Mouse (Mus musculus): ENCODE measurements around the gene Aldh18a1. TPM values are rescaled to one million over a fixed set of nuclear protein-coding genes. Genes with fewer than 3 reads are reported as not detected.
A peak's percentile ranks its signal among the peaks of the same experiment; 100 is the strongest.

Gene Aldh18a1
- total and polyA plus RNA-seq, 3 experiments: 35.3 to 214 (median 89.7) TPM

GRCm38 (mm10) chr19:40611830-40612506, 23.7 kb upstream of the Aldh18a1 start, which contains the start of the genes Tctn3 and Entpd1:
TSS of gene Tctn3 (minus strand) at chr19:40612233.
TSS of gene Entpd1 (plus strand) at chr19:40612366.
- Histone ChIP-seq H3K79me2 (ENCODE audit: control insufficient read depth, insufficient read depth, low read length, poor library complexity) (peaks cover 1% of the 10 kb centered on the region; the same call in 1 of the 2 replicates), H3K4me3 (ENCODE audit: control insufficient read depth in 1 of 2, insufficient read depth in 1 of 2, low read depth in 2 of 2, low read length in 2 of 2) (peak within 1 kb of the TSS; percentile 66 to 94), H3K4me1 (ENCODE audit: control insufficient read depth in 1 of 2, insufficient read depth in 2 of 2, low read length in 2 of 2) (0 out of 4 replicates have a peak, but pooled peaks cover 0 to 3% of the 10 kb centered on the region in 2 experiments), H3K27ac (ENCODE audit: control insufficient read depth, low read depth, low read length) (no peak within 1 kb of the TSS), H3K36me3 (ENCODE audit: control insufficient read depth in 1 of 2, insufficient read depth in 2 of 2, low read length in 2 of 2) (peaks cover 0 to 3% of the 10 kb centered on the region in 2 experiments; a peak in 1 of 4 replicates), H3K9ac (ENCODE audit: control insufficient read depth, low read depth, low read length, poor library complexity, severe bottlenecking) (peak within 1 kb of the TSS; percentile 77), H3K9me3 (replicated peaks; ENCODE audit: insufficient read depth, low read length) (no peaks in the 10 kb centered on the region), H3K27me3 (ENCODE audit: control insufficient read depth in 1 of 2, insufficient read depth in 2 of 2, low read length in 2 of 2) (peaks cover 2 to 13% of the 10 kb centered on the region in 2 experiments)
- TF ChIP-seq CHD2 (IDR thresholded peaks at IDR 0.05; ENCODE audit: low read length): no peak
- TF ChIP-seq MYB (IDR thresholded peaks at IDR 0.05; ENCODE audit: low read depth, low read length): no peak
- no peak for TF ChIP-seq CHD1 (IDR thresholded peaks at IDR 0.05; ENCODE audit: low read depth, low read length)
- peak; percentile 8; the same call in 1 of the 2 replicates for TF ChIP-seq ETS1 (IDR thresholded peaks at IDR 0.05; ENCODE audit: low read depth, low read length)
- TF ChIP-seq ZKSCAN1 (IDR thresholded peaks at IDR 0.05; ENCODE audit: low read depth, low read length): no peak
- TF ChIP-seq HCFC1 (IDR thresholded peaks at IDR 0.05; ENCODE audit: low read depth, low read length): peak; percentile 84
- TF ChIP-seq USF1 (IDR thresholded peaks at IDR 0.05; ENCODE audit: low read depth, low read length): peak; percentile 35; the same call in 1 of the 2 replicates
- TF ChIP-seq MXI1 (IDR thresholded peaks at IDR 0.05; ENCODE audit: low read depth, low read length): peak; percentile 95
- TF ChIP-seq MYC (IDR thresholded peaks at IDR 0.05; ENCODE audit: low read depth, low read length): 0 out of 2 replicates have a peak, but pooled peaks have one; percentile 19
- no peak for TF ChIP-seq UBTF (IDR thresholded peaks at IDR 0.05; ENCODE audit: borderline replicate concordance, insufficient read depth, low read depth, low read length)
- no peak for TF ChIP-seq ZNF384 (IDR thresholded peaks at IDR 0.05; ENCODE audit: low read depth, low read length)
- peak; percentile 74 to 96 (median 94); a peak in 5 of 6 replicates for TF ChIP-seq CTCF (IDR thresholded peaks at IDR 0.05 in 2 of 3, conservative IDR thresholded peaks at IDR 0.05 in 1 of 3; ENCODE audit: control insufficient read depth in 1 of 3, insufficient read depth in 1 of 3, low read depth in 2 of 3, low read length in 3 of 3, poor library complexity in 1 of 3, severe bottlenecking in 1 of 3)
- TF ChIP-seq RAD21 (IDR thresholded peaks at IDR 0.05; ENCODE audit: low read depth, low read length): peak; percentile 63
- no peak for TF ChIP-seq GABPA (IDR thresholded peaks at IDR 0.05; ENCODE audit: low read depth, low read length)
- peak; percentile 99 for TF ChIP-seq SIN3A (IDR thresholded peaks at IDR 0.05; ENCODE audit: low read length)
- no peak for TF ChIP-seq TBP (IDR thresholded peaks at IDR 0.05; ENCODE audit: low read depth, low read length)
- TF ChIP-seq MAFK (IDR thresholded peaks at IDR 0.05; ENCODE audit: borderline replicate concordance, low read depth, low read length): no peak
- 0 out of 2 replicates have a peak, but pooled peaks have one; percentile 47 for TF ChIP-seq E2F4 (IDR thresholded peaks at IDR 0.05; ENCODE audit: borderline replicate concordance, low read depth, low read length)
- peak; percentile 60 to 63; a peak in 2 of 4 replicates for TF ChIP-seq POLR2A (IDR thresholded peaks at IDR 0.05; ENCODE audit: control insufficient read depth in 1 of 2, insufficient read depth in 1 of 2, low read depth in 1 of 2, low read length in 2 of 2, poor library complexity in 1 of 2)
- peak; percentile 19; the same call in 1 of the 2 replicates for TF ChIP-seq MAZ (IDR thresholded peaks at IDR 0.05; ENCODE audit: low read depth, low read length)
- TF ChIP-seq TAL1 (IDR thresholded peaks at IDR 0.05; ENCODE audit: low read length): peak; percentile 12; the same call in 1 of the 2 replicates
- peak; percentile 59 for TF ChIP-seq ELF1 (IDR thresholded peaks at IDR 0.05; ENCODE audit: low read depth, low read length)
- TF ChIP-seq NELFE (IDR thresholded peaks at IDR 0.05; ENCODE audit: low read depth, low read length): peak; percentile 52
- TF ChIP-seq SMC3 (IDR thresholded peaks at IDR 0.05; ENCODE audit: low read depth, low read length): peak; percentile 90
- TF ChIP-seq RCOR1 (IDR thresholded peaks at IDR 0.05; ENCODE audit: low read depth, low read length): no peak
- peak; percentile 42; the same call in 1 of the 2 replicates for TF ChIP-seq NRF1 (IDR thresholded peaks at IDR 0.05; ENCODE audit: insufficient read depth, low read depth, low read length, poor library complexity, severe bottlenecking)
- DNase-seq (ENCODE audit: low read depth, low spot score): peak; percentile 98

All from MEL (cell line).